Mouse (Mus musculus) testis, adult 2 months (tissue): Measurements from ENCODE around the gene Spns1.

Source experiments
- CTCF ChIP-seq: fragments of 200-500 bp; IDR thresholded peaks from 2 replicates; pipeline ENCODE4 v1.5.1; 2012; ENCODE audit warnings: low read depth, mild to moderate bottlenecking, inconsistent platforms, low read length, moderate library complexity; ENCODE audit not compliant: control insufficient read depth, insufficient read depth, insufficient replicate concordance
- POLR2A ChIP-seq: fragments of 200-500 bp; IDR thresholded peaks from 2 replicates; pipeline ENCODE4 v1.6.1; 2012; ENCODE audit warnings: low read depth, mild to moderate bottlenecking, inconsistent platforms, low read length, moderate library complexity; ENCODE audit not compliant: control insufficient read depth

GRCm38 (mm10) chr7:126376903-126377277 lies 360 bp downstream of the Spns1 start:
- TF ChIP-seq CTCF = no peak
- TF ChIP-seq POLR2A = no peak; the same call in 1 of the 2 replicates
